Mouse (Mus musculus) neural tube, embryonic 12.5 days (tissue): Measurements from ENCODE around the gene Cables2. TPM values are rescaled to one million over a fixed set of nuclear protein-coding genes. Genes with fewer than 3 reads are reported as not detected.

ENCODE experiments used
- ATAC-seq: fragments of 200-750 bp; cut with Nextera tagmentation; 2 replicates; pipeline ENCODE4 v1.8.0; 2017; ENCODE audit warnings: low read depth, mild to moderate bottlenecking, moderate TSS enrichment, moderate library complexity; ENCODE audit not compliant: low FRiP score
- H3K27ac ChIP-seq: fragments of 300-500 bp; sonication (generic); 2 replicates; pipeline ENCODE4 v1.5.1; 2016
- H3K27me3 ChIP-seq: fragments of 300-500 bp; sonication (generic); replicated peaks from 2 replicates; pipeline ENCODE4 v1.6.1; 2016; ENCODE audit warnings: mild to moderate bottlenecking
- H3K36me3 ChIP-seq: fragments of 300-500 bp; sonication (generic); 2 replicates; pipeline ENCODE4 v1.6.1; 2016; ENCODE audit warnings: mild to moderate bottlenecking
- H3K4me1 ChIP-seq: fragments of 300-500 bp; sonication (generic); 2 replicates; pipeline ENCODE4 v1.6.1; 2016
- H3K4me2 ChIP-seq: fragments of 300-500 bp; sonication (generic); replicated peaks from 2 replicates; pipeline ENCODE4 v1.6.1; 2016; ENCODE audit warnings: mild to moderate bottlenecking
- H3K4me3 ChIP-seq: fragments of 300-500 bp; sonication (generic); 2 replicates; pipeline ENCODE4 v1.5.1; 2016
- H3K9ac ChIP-seq: fragments of 300-500 bp; sonication (generic); 2 replicates; pipeline ENCODE4 v1.6.1; 2016; ENCODE audit warnings: mild to moderate bottlenecking
- H3K9me3 ChIP-seq: fragments of 300-500 bp; sonication (generic); 2 replicates; pipeline ENCODE4 v1.6.1; 2016; ENCODE audit warnings: mild to moderate bottlenecking
- WGBS: fragments of 180-500 bp; shearing (Covaris S2); methylation state at CpG from one replicate; pipeline ENCODE4 v1.1.7; 2016; 5-methylcytosine and 5-hydroxymethylcytosine counted together
- polyA plus RNA-seq: library from polyadenylated mRNA; unstranded; fragments of >200 nt; fragmentation: Nextera tagmentation; extraction: Ambion mirVana; gene quantifications from 2 replicates; pipeline ENCODE4 v1.2.1, GENCODE M21; 2016

Cables2 gene
- polyA plus RNA-seq, 1 experiment from 2014 or later = 28.7 TPM

GRCm38 (mm10) chr2:180275836-180276235 is 2.5 kb upstream of the Cables2 start:
- ATAC-seq = no peak
- H3K4me2 ChIP-seq = peak overlapping the region; percentile 30; the same call in 1 of the 2 replicates

GRCm38 (mm10) chr2:180274523-180274922 is 1.2 kb upstream of the Cables2 start:
- H3K4me3 ChIP-seq = no peak overlapping the region
- ATAC-seq = no peak

More at GRCm38 (mm10) chr2:180275836-180276235, 2.5 kb upstream of the Cables2 start:
- Histone ChIP-seq H3K9me3 (no peaks in the 10 kb centered on the region), H3K27me3 (peaks cover 4% of the 10 kb centered on the region), H3K9ac (no peak overlapping the region), H3K4me3 (no peak overlapping the region), H3K27ac (no peak overlapping the region), H3K4me1 (peaks cover 19% of the 10 kb centered on the region), H3K36me3 (peaks cover 2% of the 10 kb centered on the region; the same call in 1 of the 2 replicates)
- under 1% methylated on average over 8 of the region's 8 CpGs for WGBS

GRCm38 (mm10) chr2:180272884-180273321 is 393 bp downstream of the Cables2 start:
- Histone ChIP-seq H3K36me3 (peaks cover 17% of the 10 kb centered on the region; the same call in 1 of the 2 replicates), H3K4me1 (peaks cover 26% of the 10 kb centered on the region), H3K4me2 (peak overlapping the region; percentile 97), H3K4me3 (peak overlapping the region; percentile 94), H3K9me3 (no peaks in the 10 kb centered on the region), H3K27me3 (peaks cover 4% of the 10 kb centered on the region), H3K9ac (peak overlapping the region; percentile 99), H3K27ac (no peak overlapping the region)
- peak; percentile 39 for ATAC-seq
- 2% methylated on average over 37 of the region's 37 CpGs for WGBS

More at GRCm38 (mm10) chr2:180274523-180274922, 1.2 kb upstream of the Cables2 start:
- H3K9ac ChIP-seq = no peak overlapping the region
- no peak overlapping the region for H3K27ac ChIP-seq
- peaks cover 15% of the 10 kb centered on the region; the same call in 1 of the 2 replicates for H3K36me3 ChIP-seq
- WGBS = 87% methylated on average over 2 of the region's 2 CpGs
- H3K4me2 ChIP-seq = no peak overlapping the region
- peaks cover 19% of the 10 kb centered on the region for H3K4me1 ChIP-seq
- H3K27me3 ChIP-seq = peaks cover 4% of the 10 kb centered on the region
- no peaks in the 10 kb centered on the region for H3K9me3 ChIP-seq

GRCm38 (mm10) chr2:180271804-180272395 is 1.4 kb downstream of the Cables2 start:
- no peaks in the 10 kb centered on the region for H3K9me3 ChIP-seq
- ATAC-seq = no peak
- H3K4me1 ChIP-seq = peaks cover 26% of the 10 kb centered on the region
- H3K9ac ChIP-seq = peak overlapping the region; percentile 99
- 77% methylated on average over 5 of the region's 5 CpGs for WGBS
- peak overlapping the region; percentile 94; the same call in 1 of the 2 replicates for H3K4me3 ChIP-seq
- H3K27ac ChIP-seq = no peak overlapping the region
- H3K27me3 ChIP-seq = peaks cover 4% of the 10 kb centered on the region
- peaks cover 24% of the 10 kb centered on the region for H3K36me3 ChIP-seq
- H3K4me2 ChIP-seq = peak overlapping the region; percentile 97

GRCm38 (mm10) chr2:180270537-180271255 is 2.6 kb downstream of the Cables2 start:
- peaks cover 4% of the 10 kb centered on the region for H3K27me3 ChIP-seq
- no peaks in the 10 kb centered on the region for H3K9me3 ChIP-seq
- H3K4me3 ChIP-seq = no peak overlapping the region
- WGBS = 55% methylated on average over 7 of the region's 7 CpGs
- H3K27ac ChIP-seq = no peak overlapping the region
- no peak overlapping the region for H3K4me2 ChIP-seq
- H3K36me3 ChIP-seq = peaks cover 32% of the 10 kb centered on the region
- H3K9ac ChIP-seq = 0 out of 2 replicates have a peak overlapping the region, but pooled peaks have one; percentile 99
- H3K4me1 ChIP-seq = peaks cover 26% of the 10 kb centered on the region
- ATAC-seq = no peak

- no peaks in the 10 kb centered on the region for H3K27me3 ChIP-seq
- H3K9me3 ChIP-seq = no peaks in the 10 kb centered on the region
- ATAC-seq = no peak
- H3K27ac ChIP-seq = no peak overlapping the region
- 94% methylated on average over 10 of the region's 10 CpGs for WGBS
- no peak overlapping the region for H3K9ac ChIP-seq
- peaks cover 26% of the 10 kb centered on the region for H3K4me1 ChIP-seq
- no peak overlapping the region for H3K4me3 ChIP-seq
- no peak overlapping the region for H3K4me2 ChIP-seq
- peaks cover 32% of the 10 kb centered on the region for H3K36me3 ChIP-seq
Measured at GRCm38 (mm10) chr2:180269329-180269728, 4.0 kb downstream of the Cables2 start.

- no peak for ATAC-seq
- Histone ChIP-seq H3K9me3 (no peaks in the 10 kb centered on the region), H3K27me3 (no peaks in the 10 kb centered on the region), H3K4me3 (no peak overlapping the region), H3K4me1 (peaks cover 25% of the 10 kb centered on the region), H3K4me2 (no peak overlapping the region), H3K27ac (no peak overlapping the region), H3K9ac (no peak overlapping the region), H3K36me3 (peaks cover 44% of the 10 kb centered on the region)
- 76% methylated on average over 2 of the region's 2 CpGs for WGBS
Measured at GRCm38 (mm10) chr2:180267955-180268354, 5.3 kb downstream of the Cables2 start.

- H3K27me3 ChIP-seq = no peaks in the 10 kb centered on the region
- no peak for ATAC-seq
- H3K9ac ChIP-seq = no peak overlapping the region
- no peak overlapping the region for H3K4me2 ChIP-seq
- H3K4me3 ChIP-seq = no peak overlapping the region
- H3K27ac ChIP-seq = no peak overlapping the region
- H3K36me3 ChIP-seq = peaks cover 69% of the 10 kb centered on the region
- 90% methylated on average over 10 of the region's 10 CpGs for WGBS
- peaks cover 7% of the 10 kb centered on the region; the same call in 1 of the 2 replicates for H3K4me1 ChIP-seq
- no peaks in the 10 kb centered on the region for H3K9me3 ChIP-seq
Measured at GRCm38 (mm10) chr2:180262891-180263290, 10.4 kb downstream of the Cables2 start.

- WGBS = 79% methylated on average over 3 of the region's 3 CpGs
- Histone ChIP-seq H3K4me3 (no peak overlapping the region), H3K9ac (no peak overlapping the region), H3K27ac (no peak overlapping the region), H3K9me3 (no peaks in the 10 kb centered on the region), H3K4me1 (peaks cover 9% of the 10 kb centered on the region; the same call in 1 of the 2 replicates), H3K27me3 (no peaks in the 10 kb centered on the region), H3K36me3 (peaks cover 67% of the 10 kb centered on the region), H3K4me2 (no peak overlapping the region)
- no peak for ATAC-seq
Measured at GRCm38 (mm10) chr2:180262441-180262840, 10.9 kb downstream of the Cables2 start.

- H3K9ac ChIP-seq = no peak overlapping the region
- no peaks in the 10 kb centered on the region for H3K27me3 ChIP-seq
- H3K4me1 ChIP-seq = peaks cover 9% of the 10 kb centered on the region; the same call in 1 of the 2 replicates
- 94% methylated on average over 7 of the region's 7 CpGs for WGBS
- peaks cover 61% of the 10 kb centered on the region for H3K36me3 ChIP-seq
- no peak overlapping the region for H3K4me3 ChIP-seq
- H3K9me3 ChIP-seq = no peaks in the 10 kb centered on the region
- H3K27ac ChIP-seq = no peak overlapping the region
- H3K4me2 ChIP-seq = no peak overlapping the region
- no peak for ATAC-seq
Measured at GRCm38 (mm10) chr2:180261901-180262300, 11.4 kb downstream of the Cables2 start.

GRCm38 (mm10) chr2:180260610-180261480 is 12.5 kb downstream of the Cables2 start:
- Histone ChIP-seq H3K4me3 (no peak overlapping the region), H3K27ac (no peak overlapping the region), H3K4me2 (no peak overlapping the region), H3K27me3 (no peaks in the 10 kb centered on the region), H3K36me3 (peaks cover 54% of the 10 kb centered on the region), H3K4me1 (peaks cover 16% of the 10 kb centered on the region), H3K9me3 (no peaks in the 10 kb centered on the region), H3K9ac (no peak overlapping the region)
- no peak for ATAC-seq
- 72% methylated on average over 8 of the region's 8 CpGs for WGBS
